Mouse (Mus musculus): ENCODE results near the gene Dtx2.

Dtx2 gene

GRCm38 (mm10) chr5:135994725-135995687, at the start of gene Dtx2:
Gene Dtx2 (plus strand): TSS chr5:135994800.
- in situ Hi-C loops (cut with MboI, MseI) = loop anchor here (5.0 to 10.0 kb wide), 2 partner anchors 38 to 970 kb away; partner anchors contain the start of gene Stx1a

GRCm38 (mm10) chr5:135945916-135946408, 48.6 kb upstream of the Dtx2 start:
- in situ Hi-C loops (cut with MboI, MseI) = no loop called here

- in situ Hi-C loops (cut with MboI, MseI) = no loop called here
Observed at GRCm38 (mm10) chr5:135946621-135947020, 48.0 kb upstream of the Dtx2 start.

GRCm38 (mm10) chr5:135950710-135951412, 43.7 kb upstream of the Dtx2 start:
- in situ Hi-C loops (cut with MboI, MseI) = no loop called here

- in situ Hi-C loops (cut with MboI, MseI) = no loop called here
Observed at GRCm38 (mm10) chr5:135951660-135952059, 42.9 kb upstream of the Dtx2 start.

- in situ Hi-C loops (cut with MboI, MseI) = no loop called here
Observed at GRCm38 (mm10) chr5:135952830-135953229, 41.8 kb upstream of the Dtx2 start.

- in situ Hi-C loops (cut with MboI, MseI) = loop anchor here (5.0 kb wide), 1 partner anchor 36 kb away; the partner anchor contains the start of gene Dtx2
Observed at GRCm38 (mm10) chr5:135956300-135957206, 38.0 kb upstream of the Dtx2 start.

- in situ Hi-C loops (cut with MboI, MseI) = loop anchor here (5.0 kb wide), 1 partner anchor 35 kb away; the partner anchor contains the start of gene Dtx2
Observed at GRCm38 (mm10) chr5:135957207-135957974, 37.2 kb upstream of the Dtx2 start.

GRCm38 (mm10) chr5:135958367-135958766, 36.2 kb upstream of the Dtx2 start:
- in situ Hi-C loops (cut with MboI, MseI) = loop anchor here (5.0 kb wide), 1 partner anchor 34 kb away; the partner anchor contains the start of gene Dtx2

- in situ Hi-C loops (cut with MboI, MseI) = loop anchor here (5.0 kb wide), 1 partner anchor 32 kb away; the partner anchor contains the start of gene Dtx2
Observed at GRCm38 (mm10) chr5:135959911-135960310, 34.7 kb upstream of the Dtx2 start.

- in situ Hi-C loops (cut with MboI, MseI) = no loop called here
Observed at GRCm38 (mm10) chr5:135960909-135961635, 33.5 kb upstream of the Dtx2 start.

- in situ Hi-C loops (cut with MboI, MseI) = no loop called here
Observed at GRCm38 (mm10) chr5:135962125-135962491, 32.5 kb upstream of the Dtx2 start.

GRCm38 (mm10) chr5:135962492-135963279, 31.9 kb upstream of the Dtx2 start:
- in situ Hi-C loops (cut with MboI, MseI) = no loop called here

GRCm38 (mm10) chr5:135963280-135963627, 31.3 kb upstream of the Dtx2 start:
- in situ Hi-C loops (cut with MboI, MseI) = no loop called here

GRCm38 (mm10) chr5:135965501-135965930, 29.1 kb upstream of the Dtx2 start:
- in situ Hi-C loops (cut with MboI, MseI) = no loop called here

- in situ Hi-C loops (cut with MboI, MseI) = no loop called here
Observed at GRCm38 (mm10) chr5:135966866-135967265, 27.7 kb upstream of the Dtx2 start.

GRCm38 (mm10) chr5:135968781-135969180, 25.8 kb upstream of the Dtx2 start:
- in situ Hi-C loops (cut with MboI, MseI) = no loop called here

GRCm38 (mm10) chr5:135970247-135970646, 24.4 kb upstream of the Dtx2 start:
- in situ Hi-C loops (cut with MboI, MseI) = no loop called here

GRCm38 (mm10) chr5:135971876-135972275, 22.7 kb upstream of the Dtx2 start:
- in situ Hi-C loops (cut with MboI, MseI) = no loop called here

Measured in regulatory T cell (primary cell).